Mouse (Mus musculus) stomach, embryonic 16.5 days (tissue): ENCODE results near the gene Stxbp5l. TPM values are rescaled to one million over a fixed set of nuclear protein-coding genes. Genes with fewer than 3 reads are reported as not detected.

ENCODE experiments used
- ATAC-seq: fragments of 200-750 bp; cut with Nextera tagmentation; 2 replicates; pipeline ENCODE4 v1.8.0; 2017; ENCODE audit warnings: moderate number of reproducible peaks, moderate TSS enrichment; ENCODE audit not compliant: insufficient read depth, low FRiP score
- H3K27ac ChIP-seq: fragments of 300-500 bp; sonication (generic); 2 replicates; pipeline ENCODE4 v1.5.1; 2014; ENCODE audit warnings: low read length
- H3K27me3 ChIP-seq: fragments of 300-500 bp; sonication (generic); 2 replicates; pipeline ENCODE4 v1.6.1; 2014; ENCODE audit warnings: low read length, control low read depth, mixed read lengths; ENCODE audit not compliant: control insufficient read depth, insufficient read depth
- H3K36me3 ChIP-seq: fragments of 300-500 bp; sonication (generic); 2 replicates; pipeline ENCODE4 v1.6.1; 2014; ENCODE audit warnings: low read length; ENCODE audit not compliant: control insufficient read depth, insufficient read depth
- H3K4me1 ChIP-seq: fragments of 300-500 bp; sonication (generic); 2 replicates; pipeline ENCODE4 v1.6.1; 2014; ENCODE audit warnings: low read length, control low read depth, mixed read lengths; ENCODE audit not compliant: control insufficient read depth, insufficient read depth
- H3K4me2 ChIP-seq: fragments of 300-500 bp; sonication (generic); 2 replicates; pipeline ENCODE4 v1.6.1; 2014; ENCODE audit warnings: low read depth, low read length, mixed read lengths
- H3K4me3 ChIP-seq: fragments of 300-500 bp; sonication (generic); replicated peaks from 2 replicates; pipeline ENCODE4 v1.5.1; 2014; ENCODE audit warnings: mild to moderate bottlenecking, low read length
- H3K9ac ChIP-seq: fragments of 300-500 bp; sonication (generic); 2 replicates; pipeline ENCODE4 v1.6.1; 2014; ENCODE audit warnings: low read length
- H3K9me3 ChIP-seq: fragments of 300-500 bp; sonication (generic); replicated peaks from 2 replicates; pipeline ENCODE4 v1.6.1; 2016; ENCODE audit warnings: low read length, control low read depth; ENCODE audit not compliant: control insufficient read depth
- WGBS: fragments of 180-500 bp; shearing (Covaris S2); extraction: QIAGEN DNeasy Blood & Tissue Kit; methylation state at CpG from one replicate; pipeline ENCODE4 v1.1.7; 2014; 5-methylcytosine and 5-hydroxymethylcytosine counted together
- polyA plus RNA-seq: library from polyadenylated mRNA; unstranded; fragments of >200 nt; fragmentation: Nextera tagmentation; extraction: Ambion mirVana; gene quantifications from 2 replicates; pipeline ENCODE4 v1.2.1, GENCODE M21; 2015

Stxbp5l gene
- polyA plus RNA-seq = 2.6 and 3.6 TPM in 2 replicates

GRCm38 (mm10) chr16:37384821-37385344, at the start of gene Stxbp5l:
TSS of gene Stxbp5l (minus strand) at chr16:37384962.
- Histone ChIP-seq H3K4me3 (peak within 1 kb of the TSS; percentile 53), H3K9me3 (no peaks in the 10 kb centered on the region), H3K27ac (no peak within 1 kb of the TSS), H3K4me1 (peaks cover 4% of the 10 kb centered on the region; the same call in 1 of the 2 replicates), H3K36me3 (no peaks in the 10 kb centered on the region), H3K27me3 (0 out of 2 replicates have a peak, but pooled peaks cover 3% of the 10 kb centered on the region), H3K9ac (peak within 1 kb of the TSS; percentile 49), H3K4me2 (peak within 1 kb of the TSS; percentile 97)
- WGBS = 1% methylated on average over 33 of the region's 33 CpGs
- ATAC-seq = peak; percentile 96

- Histone ChIP-seq H3K36me3 (no peaks in the 10 kb centered on the region), H3K9ac (no peak overlapping the region), H3K9me3 (no peaks in the 10 kb centered on the region), H3K4me1 (peaks cover 6% of the 10 kb centered on the region; the same call in 1 of the 2 replicates), H3K27ac (no peak overlapping the region; the same call in 1 of the 2 replicates), H3K4me3 (no peak overlapping the region), H3K27me3 (no peaks in the 10 kb centered on the region), H3K4me2 (no peak overlapping the region)
- ATAC-seq = no peak
- 37% methylated on average over 5 of the region's 5 CpGs for WGBS
Measured at GRCm38 (mm10) chr16:37433418-37434204, 48.8 kb upstream of the Stxbp5l start.

GRCm38 (mm10) chr16:37425434-37425833, 40.7 kb upstream of the Stxbp5l start:
- Histone ChIP-seq H3K36me3 (no peaks in the 10 kb centered on the region), H3K9ac (no peak overlapping the region), H3K9me3 (no peaks in the 10 kb centered on the region), H3K4me3 (no peak overlapping the region), H3K4me2 (no peak overlapping the region), H3K27me3 (no peaks in the 10 kb centered on the region), H3K27ac (no peak overlapping the region), H3K4me1 (no peaks in the 10 kb centered on the region)
- no peak for ATAC-seq
- 34% methylated on average over 1 of the region's 1 CpGs for WGBS

GRCm38 (mm10) chr16:37422874-37423273, 38.1 kb upstream of the Stxbp5l start:
- WGBS = 74% methylated on average over 5 of the region's 5 CpGs
- Histone ChIP-seq H3K27ac (no peak overlapping the region), H3K9me3 (no peaks in the 10 kb centered on the region), H3K9ac (no peak overlapping the region), H3K36me3 (no peaks in the 10 kb centered on the region), H3K27me3 (no peaks in the 10 kb centered on the region), H3K4me1 (no peaks in the 10 kb centered on the region), H3K4me3 (no peak overlapping the region), H3K4me2 (no peak overlapping the region)
- no peak for ATAC-seq

- H3K36me3 ChIP-seq = no peaks in the 10 kb centered on the region
- no peak for ATAC-seq
- H3K9me3 ChIP-seq = no peaks in the 10 kb centered on the region
- WGBS = 90% methylated on average over 3 of the region's 3 CpGs
- no peak overlapping the region for H3K27ac ChIP-seq
- H3K4me3 ChIP-seq = no peak overlapping the region
- no peak overlapping the region for H3K9ac ChIP-seq
- H3K4me2 ChIP-seq = no peak overlapping the region
- no peaks in the 10 kb centered on the region for H3K27me3 ChIP-seq
- H3K4me1 ChIP-seq = no peaks in the 10 kb centered on the region
Measured at GRCm38 (mm10) chr16:37421851-37422250, 37.1 kb upstream of the Stxbp5l start.

GRCm38 (mm10) chr16:37420512-37420911, 35.8 kb upstream of the Stxbp5l start:
- no peak for ATAC-seq
- H3K9me3 ChIP-seq = no peaks in the 10 kb centered on the region
- no peak overlapping the region for H3K9ac ChIP-seq
- no peaks in the 10 kb centered on the region for H3K36me3 ChIP-seq
- H3K27me3 ChIP-seq = no peaks in the 10 kb centered on the region
- H3K4me2 ChIP-seq = no peak overlapping the region
- H3K27ac ChIP-seq = no peak overlapping the region
- 85% methylated on average over 2 of the region's 2 CpGs for WGBS
- no peak overlapping the region for H3K4me3 ChIP-seq
- H3K4me1 ChIP-seq = no peaks in the 10 kb centered on the region

- H3K9me3 ChIP-seq = no peaks in the 10 kb centered on the region
- no peak overlapping the region for H3K4me3 ChIP-seq
- H3K4me1 ChIP-seq = no peaks in the 10 kb centered on the region
- H3K9ac ChIP-seq = no peak overlapping the region
- no peak overlapping the region for H3K4me2 ChIP-seq
- no peak overlapping the region for H3K27ac ChIP-seq
- ATAC-seq = no peak
- 51% methylated on average over 4 of the region's 4 CpGs for WGBS
- H3K36me3 ChIP-seq = no peaks in the 10 kb centered on the region
- no peaks in the 10 kb centered on the region for H3K27me3 ChIP-seq
Measured at GRCm38 (mm10) chr16:37405536-37405935, 20.8 kb upstream of the Stxbp5l start.

- WGBS = 47% methylated on average over 1 of the region's 1 CpGs
Measured at GRCm38 (mm10) chr16:37404922-37405321, 20.2 kb upstream of the Stxbp5l start.

GRCm38 (mm10) chr16:37389964-37390363, 5.2 kb upstream of the Stxbp5l start:
- peak; percentile 57; the same call in 1 of the 2 replicates for ATAC-seq
- no peak overlapping the region for H3K27ac ChIP-seq
- no peaks in the 10 kb centered on the region for H3K9me3 ChIP-seq

More at GRCm38 (mm10) chr16:37404922-37405321, 20.2 kb upstream of the Stxbp5l start:
- no peak overlapping the region for H3K9ac ChIP-seq
- no peaks in the 10 kb centered on the region for H3K27me3 ChIP-seq
- H3K4me2 ChIP-seq = no peak overlapping the region
- H3K27ac ChIP-seq = no peak overlapping the region
- no peak overlapping the region for H3K4me3 ChIP-seq
- H3K36me3 ChIP-seq = no peaks in the 10 kb centered on the region
- H3K9me3 ChIP-seq = no peaks in the 10 kb centered on the region
- ATAC-seq = no peak
- H3K4me1 ChIP-seq = no peaks in the 10 kb centered on the region

More at GRCm38 (mm10) chr16:37389964-37390363, 5.2 kb upstream of the Stxbp5l start:
- H3K9ac ChIP-seq = no peak overlapping the region
- no peak overlapping the region for H3K4me3 ChIP-seq
- no peaks in the 10 kb centered on the region for H3K4me1 ChIP-seq
- H3K27me3 ChIP-seq = no peaks in the 10 kb centered on the region
- no peaks in the 10 kb centered on the region for H3K36me3 ChIP-seq
- no peak overlapping the region for H3K4me2 ChIP-seq
